Mouse (Mus musculus) liver, embryonic 15.5 days (tissue): ENCODE data around the gene Ear1. TPM values are rescaled to one million over a fixed set of nuclear protein-coding genes. Genes with fewer than 3 reads are reported as not detected.
A peak's percentile ranks its signal among the peaks of the same experiment; 100 is the strongest.
"Not testable (repeated sequence)": the region's sequence is repeated elsewhere in the genome, so short reads cannot be mapped to it uniquely, and the experiment has no call there.

Experiments
- ATAC-seq: fragments of 200-750 bp; cut with Nextera tagmentation; 2 replicates; pipeline ENCODE4 v1.8.0; 2017; ENCODE audit warnings: moderate number of reproducible peaks, mild to moderate bottlenecking, moderate library complexity; ENCODE audit not compliant: insufficient read depth
- H3K27ac ChIP-seq: fragments of 300-500 bp; sonication (generic); replicated peaks from 2 replicates; pipeline ENCODE4 v1.5.1; 2015; ENCODE audit warnings: mild to moderate bottlenecking, inconsistent platforms
- H3K27me3 ChIP-seq: fragments of 300-500 bp; sonication (generic); 2 replicates; pipeline ENCODE4 v1.6.1; 2015; ENCODE audit warnings: mild to moderate bottlenecking, inconsistent platforms
- H3K36me3 ChIP-seq: fragments of 300-500 bp; sonication (generic); replicated peaks from 2 replicates; pipeline ENCODE4 v1.6.1; 2015; ENCODE audit warnings: moderate library complexity, mild to moderate bottlenecking, inconsistent platforms
- H3K4me1 ChIP-seq: fragments of 300-500 bp; sonication (generic); replicated peaks from 2 replicates; pipeline ENCODE4 v1.6.1; 2015; ENCODE audit warnings: inconsistent platforms
- H3K4me2 ChIP-seq: fragments of 300-500 bp; sonication (generic); 2 replicates; pipeline ENCODE4 v1.6.1; 2015; ENCODE audit warnings: moderate library complexity, mild to moderate bottlenecking, inconsistent platforms
- H3K4me3 ChIP-seq: fragments of 300-500 bp; sonication (generic); replicated peaks from 2 replicates; pipeline ENCODE4 v1.5.1; 2015; ENCODE audit warnings: mild to moderate bottlenecking, inconsistent platforms
- H3K9ac ChIP-seq: fragments of 300-500 bp; sonication (generic); 2 replicates; pipeline ENCODE4 v1.6.1; 2015; ENCODE audit warnings: moderate library complexity, mild to moderate bottlenecking, inconsistent platforms
- H3K9me3 ChIP-seq: fragments of 300-500 bp; sonication (generic); replicated peaks from 2 replicates; pipeline ENCODE4 v1.6.1; 2016; ENCODE audit warnings: inconsistent platforms
- WGBS: fragments of 180-500 bp; shearing (Covaris S2); methylation state at CpG from one replicate; pipeline ENCODE4 v1.1.7; 2015; ENCODE audit warnings: mixed read lengths; ENCODE audit not compliant: insufficient replicate concordance; 5-methylcytosine and 5-hydroxymethylcytosine counted together
- polyA plus RNA-seq: library from polyadenylated mRNA; unstranded; fragments of >200 nt; fragmentation: Nextera tagmentation; extraction: Ambion mirVana; gene quantifications from 2 replicates; pipeline ENCODE4 v1.2.1, GENCODE M21; 2015

The Ear1 gene
- polyA plus RNA-seq, 1 experiment from 2014 or later: 12.1 TPM

DNA sequence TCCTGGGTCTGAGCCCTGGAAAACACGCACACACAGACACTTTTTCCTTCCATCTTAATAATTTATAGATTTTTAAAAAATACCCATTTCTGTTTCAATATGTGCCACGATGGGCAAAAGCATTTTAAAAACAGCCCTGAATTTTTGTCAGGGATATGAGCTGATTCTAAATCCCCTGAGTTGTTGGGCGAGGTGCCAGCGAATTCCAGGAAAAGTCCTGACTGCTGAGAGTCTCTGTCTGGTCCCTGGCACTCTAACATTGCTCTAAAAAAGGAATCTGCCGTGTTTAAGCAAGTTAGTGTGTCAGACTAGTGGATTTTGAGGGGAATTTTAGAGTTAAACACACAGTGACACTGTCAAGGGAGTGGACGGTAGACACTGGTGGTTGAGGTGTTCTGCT lies 15.9 kb downstream of the Ear1 start:
- H3K4me3 ChIP-seq, ATAC-seq: not testable (repeated sequence)
- 47% methylated on average over 5 of the region's 6 CpGs for WGBS

DNA sequence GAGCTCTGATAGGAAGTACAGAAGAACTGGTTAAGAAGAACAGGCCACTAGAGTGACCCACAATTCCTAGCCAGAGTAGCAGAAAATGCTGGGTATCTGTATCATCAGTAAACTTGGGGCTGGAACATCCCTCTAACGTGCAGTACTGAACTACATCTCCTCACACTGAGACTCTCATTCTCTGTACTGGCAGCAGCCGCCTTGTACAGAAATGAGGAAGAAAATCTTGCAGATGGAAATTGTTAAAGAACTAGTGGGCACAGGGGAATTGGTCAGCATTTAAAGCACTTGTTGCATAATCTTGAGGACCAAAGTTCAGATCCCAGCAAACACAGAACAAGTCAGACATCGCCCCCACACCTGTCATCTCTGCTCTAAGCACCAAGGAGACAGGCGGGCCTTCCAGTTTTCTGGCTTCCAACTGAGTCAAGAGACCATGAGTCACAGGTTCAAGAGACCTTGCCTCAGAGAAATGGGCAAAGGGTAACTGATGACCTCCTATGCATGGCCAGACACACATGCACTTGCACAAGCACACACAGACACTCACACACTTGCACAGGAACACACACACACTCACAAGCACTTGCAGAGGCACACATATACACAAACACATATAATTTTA lies 31.3 kb downstream of the Ear1 start:
- not testable (repeated sequence) for H3K27ac ChIP-seq, H3K4me1 ChIP-seq, H3K9ac ChIP-seq, H3K9me3 ChIP-seq, H3K4me3 ChIP-seq, H3K27me3 ChIP-seq, H3K4me2 ChIP-seq, ATAC-seq, H3K36me3 ChIP-seq
- 39% methylated on average over 4 of the region's 4 CpGs for WGBS

More for the DNA sequence above, 15.9 kb downstream of the Ear1 start:
- not testable (repeated sequence) for H3K4me2 ChIP-seq, H3K27ac ChIP-seq, H3K27me3 ChIP-seq, H3K36me3 ChIP-seq, H3K9ac ChIP-seq, H3K4me1 ChIP-seq, H3K9me3 ChIP-seq

DNA sequence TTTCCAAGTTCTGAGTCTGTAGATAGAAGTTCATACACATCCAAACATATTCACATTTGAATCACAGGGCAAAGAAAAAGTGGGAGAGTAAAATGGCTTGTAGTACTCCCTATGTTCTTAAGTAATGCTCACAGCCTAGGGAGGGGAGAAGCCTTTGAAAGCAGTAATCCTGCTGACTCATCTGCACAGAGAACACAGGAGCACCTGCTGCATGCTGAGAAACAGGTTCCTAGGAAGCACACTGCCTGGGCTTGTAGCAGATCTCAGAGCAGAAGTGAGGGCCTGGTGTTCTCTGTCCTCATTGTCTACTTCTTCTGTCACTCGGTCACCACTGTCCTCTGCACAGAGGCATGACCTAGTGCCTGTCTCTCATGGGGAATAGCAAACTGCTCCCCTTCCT lies 34.3 kb downstream of the Ear1 start:
- not testable (repeated sequence) for H3K4me3 ChIP-seq, H3K36me3 ChIP-seq, H3K9me3 ChIP-seq, H3K4me2 ChIP-seq, ATAC-seq, H3K9ac ChIP-seq, H3K4me1 ChIP-seq, H3K27ac ChIP-seq, H3K27me3 ChIP-seq
- 30% methylated on average over 1 of the region's 1 CpGs for WGBS

DNA sequence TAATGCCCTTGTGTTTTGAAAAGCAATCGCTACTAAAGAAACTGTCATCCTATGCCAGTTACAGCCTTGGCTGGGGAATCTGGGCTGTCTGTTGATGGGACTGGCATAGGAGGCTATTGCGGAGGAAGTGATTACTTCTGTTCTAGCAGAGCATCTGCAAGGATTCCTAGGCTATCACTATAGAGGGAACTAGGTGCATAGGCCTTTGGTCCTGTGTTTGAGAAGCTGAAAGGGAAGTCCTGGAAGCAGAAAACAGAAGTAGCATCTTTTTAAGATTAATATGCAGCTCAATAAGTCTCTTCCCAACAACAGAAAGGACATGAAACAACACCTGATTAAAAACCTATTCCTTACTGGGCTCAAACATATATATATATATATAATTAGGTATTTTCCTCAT lies 40.0 kb downstream of the Ear1 start:
- not testable (repeated sequence) for ATAC-seq, H3K27ac ChIP-seq, H3K27me3 ChIP-seq, H3K4me2 ChIP-seq, H3K4me3 ChIP-seq, H3K9ac ChIP-seq, H3K9me3 ChIP-seq, H3K36me3 ChIP-seq, H3K4me1 ChIP-seq
- 74% methylated on average over 2 of the region's 2 CpGs for WGBS

DNA sequence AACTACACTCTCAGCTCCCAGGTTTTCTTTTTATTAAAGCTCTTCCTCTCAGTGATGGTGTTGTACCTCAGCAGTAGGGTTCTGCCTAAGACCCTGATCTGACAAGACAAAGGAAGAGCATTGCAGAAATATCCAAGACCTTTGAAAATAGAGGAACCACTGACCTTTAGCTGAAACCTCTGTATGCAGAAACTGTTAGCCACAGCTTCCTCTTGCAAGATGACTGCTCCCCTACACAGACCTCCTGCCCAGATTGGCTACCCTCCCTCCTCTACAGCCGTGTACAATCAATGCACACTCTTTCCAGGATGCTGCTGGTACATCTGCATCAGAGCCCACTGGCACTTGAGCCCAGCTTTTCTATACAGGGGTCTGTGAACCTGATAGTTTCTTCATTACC lies 44.9 kb downstream of the Ear1 start:
- not testable (repeated sequence) for ATAC-seq, H3K27ac ChIP-seq, H3K27me3 ChIP-seq, H3K4me3 ChIP-seq, H3K9ac ChIP-seq, H3K4me2 ChIP-seq, H3K36me3 ChIP-seq, H3K9me3 ChIP-seq, H3K4me1 ChIP-seq
- WGBS: 3% methylated on average over 1 of the region's 1 CpGs

DNA sequence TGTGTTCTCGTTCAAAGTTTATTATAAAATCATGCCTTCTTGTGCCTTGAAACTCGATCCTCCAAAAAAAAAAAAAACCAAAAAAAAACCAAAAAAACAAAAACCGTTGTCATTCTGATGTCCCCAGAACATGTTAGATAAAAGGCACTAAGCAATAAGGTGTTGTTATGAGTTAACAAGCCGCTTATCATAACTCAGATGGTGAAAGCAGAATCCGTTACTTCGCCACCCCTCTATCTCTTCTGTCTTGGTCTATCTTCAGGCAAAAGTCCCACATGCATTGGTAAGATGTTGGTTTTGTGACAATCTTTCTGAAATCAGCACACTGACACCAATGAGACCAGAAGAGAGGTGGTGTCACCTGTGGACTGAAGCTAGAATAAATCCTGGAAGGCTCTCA lies 51.1 kb downstream of the Ear1 start:
- H3K27me3 ChIP-seq, ATAC-seq, H3K36me3 ChIP-seq, H3K4me3 ChIP-seq, H3K4me2 ChIP-seq, H3K9me3 ChIP-seq, H3K4me1 ChIP-seq, H3K9ac ChIP-seq, H3K27ac ChIP-seq: not testable (repeated sequence)
- 49% methylated on average over 6 of the region's 6 CpGs for WGBS

DNA sequence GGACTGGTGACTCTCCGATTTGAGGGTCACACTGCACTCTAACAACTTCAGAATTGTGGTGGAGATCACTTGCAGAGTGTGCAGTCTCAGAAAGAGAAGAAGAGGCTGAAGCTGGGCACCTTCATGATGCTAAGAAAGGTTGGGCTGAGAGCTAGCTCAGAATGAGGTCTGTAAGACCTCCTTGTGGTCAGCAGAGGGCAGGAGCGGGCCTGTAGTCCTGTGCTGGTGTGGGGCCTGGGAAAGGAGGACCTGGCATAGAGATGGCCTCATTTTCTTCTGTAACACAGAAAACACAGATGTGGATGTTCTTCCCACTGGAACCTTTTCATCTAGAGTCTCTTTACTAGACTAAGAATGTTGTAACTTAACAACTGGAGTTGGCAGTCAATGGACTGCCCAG lies 53.4 kb downstream of the Ear1 start:
- WGBS: 15% methylated on average over 1 of the region's 2 CpGs
- not testable (repeated sequence) for H3K9me3 ChIP-seq, H3K27me3 ChIP-seq, H3K27ac ChIP-seq, H3K4me2 ChIP-seq, H3K4me1 ChIP-seq, H3K36me3 ChIP-seq, H3K9ac ChIP-seq, H3K4me3 ChIP-seq, ATAC-seq

DNA sequence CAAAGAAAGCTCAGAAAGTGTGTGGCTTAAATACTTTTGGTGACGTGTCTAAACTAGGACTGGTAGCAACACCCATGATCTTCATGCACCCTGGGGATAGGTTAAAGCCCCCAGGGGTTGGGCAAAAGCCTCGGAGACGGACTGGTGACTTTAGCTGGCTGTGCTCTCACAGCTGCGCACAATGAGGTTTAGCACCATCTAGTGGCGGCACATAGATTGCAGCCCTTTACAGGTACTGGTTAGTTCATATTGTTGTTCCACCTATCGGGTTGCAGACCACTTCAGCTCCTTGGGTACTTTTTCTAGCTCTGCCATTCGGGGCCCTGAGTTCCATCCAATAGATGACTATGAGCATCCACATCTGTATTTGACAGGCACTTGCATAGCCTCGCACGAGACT lies 62.9 kb downstream of the Ear1 start:
- H3K4me1 ChIP-seq, H3K9ac ChIP-seq, H3K36me3 ChIP-seq, H3K27me3 ChIP-seq, ATAC-seq, H3K27ac ChIP-seq, H3K9me3 ChIP-seq, H3K4me3 ChIP-seq, H3K4me2 ChIP-seq: not testable (repeated sequence)
- 57% methylated on average over 8 of the region's 9 CpGs for WGBS

DNA sequence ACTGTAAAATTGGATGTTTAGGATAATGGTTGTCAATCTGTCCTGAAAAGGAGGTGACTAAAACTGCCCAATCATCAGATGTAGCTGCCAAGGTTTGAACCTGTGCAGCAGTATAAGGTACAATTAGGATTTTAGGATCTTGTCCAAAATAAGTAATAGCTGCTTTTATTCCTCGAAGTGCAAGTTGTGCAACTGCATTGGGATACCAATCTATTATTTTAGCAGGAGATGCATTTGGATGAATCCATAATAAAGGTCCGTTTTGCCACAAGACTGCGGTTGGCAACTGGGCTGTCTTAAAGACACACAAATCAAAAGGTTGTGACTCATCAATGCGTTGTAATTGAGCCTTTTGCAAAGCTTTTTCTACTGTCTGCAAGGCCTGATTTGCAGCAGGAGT lies 67.2 kb downstream of the Ear1 start:
- H3K27ac ChIP-seq, H3K36me3 ChIP-seq, H3K4me2 ChIP-seq, H3K4me3 ChIP-seq, H3K9ac ChIP-seq, H3K4me1 ChIP-seq, H3K9me3 ChIP-seq, ATAC-seq, H3K27me3 ChIP-seq: not testable (repeated sequence)
- 53% methylated on average over 4 of the region's 4 CpGs for WGBS

DNA sequence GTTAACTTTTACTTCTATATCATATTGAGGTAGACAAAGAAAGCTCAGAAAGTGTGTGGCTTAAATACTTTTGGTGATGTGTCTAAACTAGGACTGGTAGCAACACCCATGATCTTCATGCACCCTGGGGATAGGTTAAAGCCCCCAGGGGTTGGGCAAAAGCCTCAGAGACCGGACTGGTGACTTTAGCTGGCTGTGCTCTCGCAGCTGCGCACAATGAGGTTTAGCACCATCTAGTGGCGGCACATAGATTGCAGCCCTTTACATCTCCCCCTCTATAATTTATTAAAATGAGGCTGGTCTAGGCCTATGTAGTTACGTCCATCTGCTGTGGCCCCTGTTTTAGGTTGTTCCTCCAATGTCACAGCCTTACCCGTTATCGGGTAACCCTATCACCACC lies 70.9 kb downstream of the Ear1 start:
- H3K4me3 ChIP-seq, H3K36me3 ChIP-seq, H3K27me3 ChIP-seq, H3K4me2 ChIP-seq, H3K9ac ChIP-seq, ATAC-seq, H3K4me1 ChIP-seq, H3K27ac ChIP-seq, H3K9me3 ChIP-seq: not testable (repeated sequence)
- WGBS: 10% methylated on average over 7 of the region's 7 CpGs

DNA sequence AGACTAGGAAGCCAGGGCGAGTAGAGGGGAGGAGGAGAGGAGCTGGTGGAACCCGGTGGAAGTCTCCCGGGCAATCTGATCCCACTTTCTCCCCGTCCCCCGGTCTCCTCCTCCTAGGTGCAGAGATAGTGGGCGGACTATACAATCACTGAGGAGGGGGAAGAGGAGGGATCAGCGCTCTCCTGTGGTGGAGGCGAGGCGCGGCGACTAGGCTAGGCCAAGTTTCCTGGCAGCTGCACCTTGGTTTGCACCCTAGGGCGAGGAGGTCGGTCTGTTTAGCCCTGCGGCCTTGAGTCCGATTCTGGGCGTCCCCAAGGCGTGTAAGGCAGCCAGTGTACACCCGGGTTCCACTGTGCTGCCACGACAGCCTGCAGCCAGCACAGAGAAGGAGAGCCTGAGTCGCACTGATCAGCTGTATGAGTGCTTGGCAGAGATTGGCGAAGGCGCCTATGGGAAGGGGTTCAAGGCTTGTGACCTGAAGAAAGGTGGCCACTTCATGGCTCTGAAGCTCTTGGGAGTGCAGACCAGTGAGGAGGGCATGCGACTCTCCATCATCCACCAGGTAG lies 78.3 kb downstream of the Ear1 start:
- H3K4me3 ChIP-seq, H3K4me1 ChIP-seq, ATAC-seq, H3K9me3 ChIP-seq, H3K27me3 ChIP-seq, H3K9ac ChIP-seq, H3K36me3 ChIP-seq, H3K27ac ChIP-seq: not testable (repeated sequence)
- peak overlapping the region; percentile 18 for H3K4me2 ChIP-seq
- WGBS: 10% methylated on average over 22 of the region's 23 CpGs
